Mouse (Mus musculus) MEL (cell line): ENCODE measurements around the gene Ddx49.

Experiments used
- GABPA ChIP-seq: IDR thresholded peaks from 2 replicates; pipeline ENCODE4 v1.6.1; 2012; ENCODE audit warnings: low read depth, mild to moderate bottlenecking, inconsistent platforms, low read length, improper control_type of control experiment, moderate library complexity
- HCFC1 ChIP-seq: IDR thresholded peaks from 2 replicates; pipeline ENCODE4 v1.6.1; 2012; ENCODE audit warnings: low read depth, mild to moderate bottlenecking, inconsistent platforms, low read length, improper control_type of control experiment, moderate library complexity
- MAFK ChIP-seq: IDR thresholded peaks from 2 replicates; pipeline ENCODE4 v1.6.1; 2011; ENCODE audit warnings: low read depth, mild to moderate bottlenecking, low read length, improper control_type of control experiment, borderline replicate concordance
- SMC3 ChIP-seq: IDR thresholded peaks from 2 replicates; pipeline ENCODE4 v1.6.1; 2011; ENCODE audit warnings: low read depth, low read length, improper control_type of control experiment
- ZNF384 ChIP-seq: IDR thresholded peaks from 2 replicates; pipeline ENCODE4 v1.6.1; 2012; ENCODE audit warnings: low read depth, mild to moderate bottlenecking, inconsistent platforms, low read length, improper control_type of control experiment

- no peak for TF ChIP-seq HCFC1
- TF ChIP-seq ZNF384, result no peak
- no peak for TF ChIP-seq SMC3
- TF ChIP-seq MAFK, result no peak
- no peak for TF ChIP-seq GABPA
These were observed 43.2 kb downstream of the Ddx49 start for GRCm38 (mm10) chr8:70259043-70259442.
